Mouse (Mus musculus) left cerebral cortex, adult 11 months (tissue): ENCODE measurements at regions not wholly inside any gene's neighbourhood (a gene's known extent, or its start where the extent isn't known, plus 50 kb on each side); places are given as distances from the start of the nearest gene placed in this dataset.

Experiments used
- DNase-seq: peaks from one replicate; pipeline ENCODE4 v3.0.0; 2022; ENCODE audit warnings: low spot score

- no peak for DNase-seq
These were observed 305.0 kb upstream of the Rnf219 start for GRCm38 (mm10) chr14:104827404-104827803.

- DNase-seq = no peak
These were observed 302.5 kb upstream of the Rnf219 start for GRCm38 (mm10) chr14:104824926-104825325.

- DNase-seq = no peak
These were observed 301.8 kb upstream of the Rnf219 start for GRCm38 (mm10) chr14:104824224-104824623.

- no peak for DNase-seq
These were observed 299.6 kb upstream of the Rnf219 start for GRCm38 (mm10) chr14:104821903-104822573.

- no peak for DNase-seq
These were observed 296.7 kb upstream of the Rnf219 start for GRCm38 (mm10) chr14:104819106-104819505.

- peak; percentile 58 for DNase-seq
These were observed 291.6 kb upstream of the Rnf219 start for GRCm38 (mm10) chr14:104813977-104814584.

- no peak for DNase-seq
These were observed 289.6 kb upstream of the Rnf219 start for GRCm38 (mm10) chr14:104812006-104812405.

- no peak for DNase-seq
These were observed 282.9 kb upstream of the Rnf219 start for GRCm38 (mm10) chr14:104805332-104805731.

GRCm38 (mm10) chr14:104796348-104796965 is 274.0 kb upstream of the Rnf219 start:
- DNase-seq = no peak

- DNase-seq = no peak
These were observed 266.9 kb upstream of the Rnf219 start for GRCm38 (mm10) chr14:104789346-104789745.

- no peak for DNase-seq
These were observed 262.6 kb upstream of the Rnf219 start for GRCm38 (mm10) chr14:104785066-104785465.

GRCm38 (mm10) chr14:104769938-104770337 is 247.5 kb upstream of the Rnf219 start:
- DNase-seq = no peak

- no peak for DNase-seq
These were observed 211.8 kb upstream of the Rnf219 start for GRCm38 (mm10) chr14:104734213-104734612.

GRCm38 (mm10) chr14:104732036-104732435 is 209.6 kb upstream of the Rnf219 start:
- DNase-seq = no peak

GRCm38 (mm10) chr14:104731319-104731995 is 209.0 kb upstream of the Rnf219 start:
- DNase-seq = no peak

- peak; percentile 57 for DNase-seq
These were observed 193.2 kb upstream of the Rnf219 start for GRCm38 (mm10) chr14:104715651-104716050.

- DNase-seq = no peak
These were observed 179.9 kb upstream of the Rnf219 start for GRCm38 (mm10) chr14:104702283-104702893.

- DNase-seq = no peak
These were observed 176.5 kb upstream of the Rnf219 start for GRCm38 (mm10) chr14:104698962-104699361.

- DNase-seq = no peak
These were observed 172.7 kb upstream of the Rnf219 start for GRCm38 (mm10) chr14:104695101-104695500.

- DNase-seq = no peak
These were observed 171.8 kb upstream of the Rnf219 start for GRCm38 (mm10) chr14:104694174-104694803.

- no peak for DNase-seq
These were observed 170.2 kb upstream of the Rnf219 start for GRCm38 (mm10) chr14:104692616-104693015.

- DNase-seq = no peak
These were observed 166.0 kb upstream of the Rnf219 start for GRCm38 (mm10) chr14:104688440-104688839.
